ENCODE assay signal across 8 mouse cellular contexts in the genomic region with DNA sequence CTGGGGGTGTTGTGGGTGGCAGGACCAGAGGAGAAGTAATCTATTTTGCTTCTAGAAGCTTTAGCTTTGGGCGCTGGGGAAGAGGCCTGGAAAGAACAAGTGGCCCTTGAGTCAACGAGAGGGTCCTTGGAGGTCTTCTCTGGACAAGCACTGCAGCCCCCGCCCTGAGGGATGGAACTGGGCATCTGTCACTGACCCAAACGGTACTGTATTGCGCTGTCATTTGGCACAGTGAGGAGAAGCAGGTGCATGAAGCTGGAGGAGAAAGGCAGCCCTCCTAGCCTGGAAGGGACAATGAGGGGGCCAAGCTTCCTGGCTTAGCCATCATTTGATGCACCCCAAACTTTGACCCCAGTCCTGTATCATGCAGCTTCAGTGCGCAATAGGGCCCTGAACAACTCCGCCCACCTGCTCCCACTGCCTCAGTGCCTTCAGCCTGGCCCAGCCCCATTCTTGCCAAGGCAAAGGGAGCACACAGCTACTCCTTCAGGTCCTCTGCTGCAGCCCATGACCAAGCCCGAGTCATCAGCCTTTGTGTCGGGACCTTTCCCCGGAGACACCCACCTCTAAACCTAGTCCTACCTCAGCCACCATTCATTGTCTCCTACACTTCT. TPM values are rescaled to one million over a fixed set of nuclear protein-coding genes. Genes with fewer than 3 reads are reported as not detected.
DNase-seq lines count a peak whose midpoint lies in the region; ATAC-seq and TF ChIP-seq lines count a peak whose summit lies in the region.

No protein-coding gene starts in this region.

- peak overlapping the region; percentile 87 for H3K4me2 ChIP-seq in heart, embryonic 11.5 days
- peak overlapping the region; percentile 82 for H3K4me2 ChIP-seq in hindbrain, embryonic 13.5 days
- H3K4me2 ChIP-seq in limb, embryonic 11.5 days (ENCODE audit: low read depth, severe bottlenecking) = peak overlapping the region; percentile 89
- peak overlapping the region; percentile 92 for H3K4me2 ChIP-seq in neural tube, embryonic 14.5 days (ENCODE audit: low read depth, low read length)

- peak overlapping the region; percentile 93 for H3K9ac ChIP-seq in heart, embryonic 11.5 days (ENCODE audit: low read depth, low read length)
- peak overlapping the region; percentile 99 for H3K9ac ChIP-seq in hindbrain, embryonic 13.5 days
- no peak overlapping the region; the same call in none of the 2 replicates for H3K9ac ChIP-seq in limb, embryonic 11.5 days (ENCODE audit: low read length)
- H3K9ac ChIP-seq in neural tube, embryonic 14.5 days (replicated peaks; ENCODE audit: low read depth, low read length) = peak overlapping the region; percentile 97

- peaks cover 19% of the 10 kb centered on the region for H3K36me3 ChIP-seq in heart, embryonic 11.5 days (ENCODE audit: control insufficient read depth, insufficient read depth, low read length)
- peaks cover 45% of the 10 kb centered on the region for H3K36me3 ChIP-seq in E14TG2a.4 (ENCODE audit: insufficient read depth, low read length)
- peaks cover 33% of the 10 kb centered on the region for H3K36me3 ChIP-seq in hindbrain, embryonic 13.5 days
- H3K36me3 ChIP-seq in limb, embryonic 11.5 days (ENCODE audit: control insufficient read depth, insufficient read depth, low read length) = peaks cover 11% of the 10 kb centered on the region; the same call in 1 of the 2 replicates
- H3K36me3 ChIP-seq in neural tube, embryonic 14.5 days (ENCODE audit: control insufficient read depth, insufficient read depth, low read length) = peaks cover 13% of the 10 kb centered on the region

- H3K4me1 ChIP-seq in heart, embryonic 11.5 days (ENCODE audit: control insufficient read depth, insufficient read depth, low read length) = peaks cover 36% of the 10 kb centered on the region
- H3K4me1 ChIP-seq in E14TG2a.4 (replicated peaks; ENCODE audit: low read depth, low read length) = peaks cover 58% of the 10 kb centered on the region
- peaks cover 56% of the 10 kb centered on the region for H3K4me1 ChIP-seq in hindbrain, embryonic 13.5 days (replicated peaks)
- H3K4me1 ChIP-seq in limb, embryonic 11.5 days (ENCODE audit: control insufficient read depth, insufficient read depth, low read length) = peaks cover 31% of the 10 kb centered on the region
- peaks cover 40% of the 10 kb centered on the region for H3K4me1 ChIP-seq in neural tube, embryonic 14.5 days (ENCODE audit: control insufficient read depth, insufficient read depth, low read length)

- 0 out of 2 replicates have a peak overlapping the region, but pooled peaks have one; percentile 96 for H3K27ac ChIP-seq in heart, embryonic 11.5 days (ENCODE audit: low read depth, low read length)
- H3K27ac ChIP-seq in hindbrain, embryonic 13.5 days = peak overlapping the region; percentile 99
- H3K27ac ChIP-seq in limb, embryonic 11.5 days (replicated peaks; ENCODE audit: low read depth, low read length) = peak overlapping the region; percentile 65
- H3K27ac ChIP-seq in neural tube, embryonic 14.5 days (ENCODE audit: low read depth, low read length) = peak overlapping the region; percentile 98

- H3K9me3 ChIP-seq in heart, embryonic 11.5 days (replicated peaks; ENCODE audit: control insufficient read depth, low read length) = no peaks in the 10 kb centered on the region
- H3K9me3 ChIP-seq in E14TG2a.4 (ENCODE audit: low read length) = no peaks in the 10 kb centered on the region
- H3K9me3 ChIP-seq in hindbrain, embryonic 13.5 days = no peaks in the 10 kb centered on the region
- no peaks in the 10 kb centered on the region for H3K9me3 ChIP-seq in limb, embryonic 11.5 days (ENCODE audit: control insufficient read depth, low read length)
- H3K9me3 ChIP-seq in neural tube, embryonic 14.5 days (ENCODE audit: control insufficient read depth, low read length) = no peaks in the 10 kb centered on the region

- WGBS in heart, embryonic 11.5 days (ENCODE audit: insufficient replicate concordance) = 51% methylated on average over 10 of the region's 10 CpGs
- 31% methylated on average over 10 of the region's 10 CpGs for WGBS in hindbrain, embryonic 13.5 days
- WGBS in limb, embryonic 11.5 days = 66% methylated on average over 10 of the region's 10 CpGs
- WGBS in neural tube, embryonic 14.5 days = 37% methylated on average over 10 of the region's 10 CpGs

- no peak for TF ChIP-seq CTCF in E14TG2a.4 (conservative IDR thresholded peaks at IDR 0.05; ENCODE audit: low read length)

- no peak for DNase-seq in heart, adult 9 months (ENCODE audit: low spot score in 2 of 2)
- peak; percentile 51 for DNase-seq in cerebellum, postnatal 36 days
- no peak for DNase-seq in limb, embryonic 11.5 days (ENCODE audit: low spot score)
- no peak for DNase-seq in adipocyte (ENCODE audit: low spot score)

- no peaks in the 10 kb centered on the region for H3K27me3 ChIP-seq in heart, embryonic 11.5 days (ENCODE audit: control insufficient read depth, insufficient read depth, low read length)
- no peaks in the 10 kb centered on the region for H3K27me3 ChIP-seq in E14TG2a.4 (ENCODE audit: insufficient read depth, low read length)
- no peaks in the 10 kb centered on the region for H3K27me3 ChIP-seq in hindbrain, embryonic 13.5 days
- H3K27me3 ChIP-seq in limb, embryonic 11.5 days (ENCODE audit: control insufficient read depth, insufficient read depth, low read length) = no peaks in the 10 kb centered on the region
- H3K27me3 ChIP-seq in neural tube, embryonic 14.5 days (ENCODE audit: control insufficient read depth, insufficient read depth, low read length) = no peaks in the 10 kb centered on the region

- peak overlapping the region; percentile 85 for H3K4me3 ChIP-seq in heart, embryonic 11.5 days (ENCODE audit: low read depth, low read length)
- H3K4me3 ChIP-seq in E14TG2a.4 (replicated peaks; ENCODE audit: low read length) = peak overlapping the region; percentile 100
- peak overlapping the region; percentile 94 for H3K4me3 ChIP-seq in hindbrain, embryonic 13.5 days
- peak overlapping the region; percentile 94 for H3K4me3 ChIP-seq in limb, embryonic 11.5 days (ENCODE audit: low read depth, low read length)
- H3K4me3 ChIP-seq in neural tube, embryonic 14.5 days (ENCODE audit: low read depth, low read length) = peak overlapping the region; percentile 86

- ATAC-seq in heart, embryonic 11.5 days (replicated peaks; ENCODE audit: insufficient number of reproducible peaks, low FRiP score, low TSS enrichment) = no peak
- ATAC-seq in hindbrain, embryonic 13.5 days (ENCODE audit: low FRiP score) = no peak
- no peak for ATAC-seq in limb, embryonic 11.5 days (ENCODE audit: insufficient number of reproducible peaks, low FRiP score, low TSS enrichment, low read depth)
- ATAC-seq in neural tube, embryonic 14.5 days (ENCODE audit: low read depth) = no peak

RNA-seq across cellular contexts. Expression of a gene that starts 1.4 kb away (rescaled TPM):
- 150 and 156 TPM in 2 replicates for polyA plus RNA-seq in heart, embryonic 11.5 days (2014; fragmentation: Nextera tagmentation; extraction: Ambion mirVana)
- 307 and 317 TPM in 2 replicates for polyA plus RNA-seq in hindbrain, embryonic 13.5 days (2015; fragmentation: Nextera tagmentation; extraction: Ambion mirVana)
- 176 and 201 TPM in 2 replicates for polyA plus RNA-seq in limb, embryonic 11.5 days (2014; fragmentation: Nextera tagmentation; extraction: Ambion mirVana)
- polyA plus RNA-seq in neural tube, embryonic 14.5 days (2014; fragmentation: Nextera tagmentation; extraction: Ambion mirVana) = 412 and 503 TPM in 2 replicates

RNA-seq across cellular contexts. Expression of a gene that starts 16.2 kb away (rescaled TPM):
- 0.19 and 0.34 TPM in 2 replicates for polyA plus RNA-seq in heart, embryonic 11.5 days (2014; fragmentation: Nextera tagmentation; extraction: Ambion mirVana)
- polyA plus RNA-seq in hindbrain, embryonic 13.5 days (2015; fragmentation: Nextera tagmentation; extraction: Ambion mirVana) = 0.78 and 0.83 TPM in 2 replicates
- polyA plus RNA-seq in limb, embryonic 11.5 days (2014; fragmentation: Nextera tagmentation; extraction: Ambion mirVana) = 0.24 and 0.44 TPM in 2 replicates
- 1.2 TPM in 1 of 2 replicates, not detected in the other for polyA plus RNA-seq in neural tube, embryonic 14.5 days (2014; fragmentation: Nextera tagmentation; extraction: Ambion mirVana)

RNA-seq across cellular contexts. Expression of a gene that starts 22.0 kb away (rescaled TPM):
- 1.5 and 2.0 TPM in 2 replicates for polyA plus RNA-seq in heart, embryonic 11.5 days (2014; fragmentation: Nextera tagmentation; extraction: Ambion mirVana)
- polyA plus RNA-seq in hindbrain, embryonic 13.5 days (2015; fragmentation: Nextera tagmentation; extraction: Ambion mirVana) = 110 and 117 TPM in 2 replicates
- 4.8 TPM in 2 replicates for polyA plus RNA-seq in limb, embryonic 11.5 days (2014; fragmentation: Nextera tagmentation; extraction: Ambion mirVana)
- polyA plus RNA-seq in neural tube, embryonic 14.5 days (2014; fragmentation: Nextera tagmentation; extraction: Ambion mirVana) = 68.1 and 92.1 TPM in 2 replicates

RNA-seq across cellular contexts. Expression of a gene that starts 30.9 kb away (rescaled TPM):
- polyA plus RNA-seq in heart, embryonic 11.5 days (2014; fragmentation: Nextera tagmentation; extraction: Ambion mirVana) = 3.5 and 4.2 TPM in 2 replicates
- 6.1 and 8.2 TPM in 2 replicates for polyA plus RNA-seq in hindbrain, embryonic 13.5 days (2015; fragmentation: Nextera tagmentation; extraction: Ambion mirVana)
- polyA plus RNA-seq in limb, embryonic 11.5 days (2014; fragmentation: Nextera tagmentation; extraction: Ambion mirVana) = 13.9 and 15.9 TPM in 2 replicates
- polyA plus RNA-seq in neural tube, embryonic 14.5 days (2014; fragmentation: Nextera tagmentation; extraction: Ambion mirVana) = 0.39 and 9.8 TPM in 2 replicates

RNA-seq across cellular contexts. Expression of a gene that starts 37.0 kb away (rescaled TPM):
- 0.18 and 0.46 TPM in 2 replicates for polyA plus RNA-seq in heart, embryonic 11.5 days (2014; fragmentation: Nextera tagmentation; extraction: Ambion mirVana)
- 42.0 and 44.5 TPM in 2 replicates for polyA plus RNA-seq in hindbrain, embryonic 13.5 days (2015; fragmentation: Nextera tagmentation; extraction: Ambion mirVana)
- polyA plus RNA-seq in limb, embryonic 11.5 days (2014; fragmentation: Nextera tagmentation; extraction: Ambion mirVana) = 2.0 and 2.1 TPM in 2 replicates
- 60.1 and 60.7 TPM in 2 replicates for polyA plus RNA-seq in neural tube, embryonic 14.5 days (2014; fragmentation: Nextera tagmentation; extraction: Ambion mirVana)

Comparison
In these comparisons a context has a peak if more than half of its experiments do, and no peak if none do; other contexts are left out.
1. DNase-seq: peak in cerebellum, postnatal 36 days (2 of 2); none in heart, adult 9 months (0 of 2), limb, embryonic 11.5 days (single experiment) and adipocyte (single experiment).
2. RNA of a gene that starts 22.0 kb away (polyA plus RNA-seq): 110 to 117 TPM in hindbrain, embryonic 13.5 days and 68.1 to 92.1 TPM in neural tube, embryonic 14.5 days; 4.8 TPM in limb, embryonic 11.5 days and 1.5 to 2.0 TPM in heart, embryonic 11.5 days; every median in the first group is over 10 times any median in the second.
3. Peak in every context shown above with its lines, with median percentiles within 50 percentile points of each other: H3K27ac ChIP-seq, H3K4me2 ChIP-seq and H3K4me3 ChIP-seq.